Mouse (Mus musculus): ENCODE results near the gene Nat8f5.
"Not testable (repeated sequence)": the region's sequence is repeated elsewhere in the genome, so short reads cannot be mapped to it uniquely, and the experiment has no call there.

- TF ChIP-seq GATA1 (IDR thresholded peaks at IDR 0.05; ENCODE audit: borderline replicate concordance, low read length); FLI1 (IDR thresholded peaks at IDR 0.05; ENCODE audit: low read length): not testable (repeated sequence)
Observed at GRCm38 (mm10) chr6:85835104-85835503, 14.3 kb upstream of the Nat8f5 start.
